Mouse (Mus musculus): ENCODE data around the gene Padi4.

Padi4 gene

GRCm38 (mm10) chr4:140788264-140788663 is 14.2 kb upstream of the Padi4 start:
- no peak for DNase-seq (ENCODE audit: low read depth, low spot score)

GRCm38 (mm10) chr4:140787414-140787813 is 13.4 kb upstream of the Padi4 start:
- DNase-seq (ENCODE audit: low read depth, low spot score) = no peak

GRCm38 (mm10) chr4:140785217-140785616 is 11.2 kb upstream of the Padi4 start:
- no peak for DNase-seq (ENCODE audit: low read depth, low spot score)

GRCm38 (mm10) chr4:140784292-140784945 is 10.4 kb upstream of the Padi4 start:
- DNase-seq (ENCODE audit: low read depth, low spot score) = no peak

GRCm38 (mm10) chr4:140782821-140783220 is 8.8 kb upstream of the Padi4 start:
- no peak for DNase-seq (ENCODE audit: low read depth, low spot score)

- no peak for DNase-seq (ENCODE audit: low read depth, low spot score)
These were observed 6.5 kb upstream of the Padi4 start for GRCm38 (mm10) chr4:140780507-140780906.

GRCm38 (mm10) chr4:140779803-140780397 is 5.9 kb upstream of the Padi4 start:
- DNase-seq (ENCODE audit: low read depth, low spot score) = no peak

- peak; percentile 12 for DNase-seq (ENCODE audit: low read depth, low spot score)
These were observed 2.6 kb upstream of the Padi4 start for GRCm38 (mm10) chr4:140776623-140777022.

- peak; percentile 12 for DNase-seq (ENCODE audit: low read depth, low spot score)
These were observed 1.8 kb upstream of the Padi4 start for GRCm38 (mm10) chr4:140775876-140776275.

GRCm38 (mm10) chr4:140774893-140775292 is 857 bp upstream of the Padi4 start:
- no peak for DNase-seq (ENCODE audit: low read depth, low spot score)

- DNase-seq (ENCODE audit: low read depth, low spot score) = no peak
These were observed 2.9 kb downstream of the Padi4 start for GRCm38 (mm10) chr4:140771091-140771490.

- DNase-seq (ENCODE audit: low read depth, low spot score) = no peak
These were observed 3.6 kb downstream of the Padi4 start for GRCm38 (mm10) chr4:140770433-140770832.

GRCm38 (mm10) chr4:140768973-140769372 is 5.1 kb downstream of the Padi4 start:
- no peak for DNase-seq (ENCODE audit: low read depth, low spot score)

GRCm38 (mm10) chr4:140765936-140766335 is 8.1 kb downstream of the Padi4 start:
- DNase-seq (ENCODE audit: low read depth, low spot score) = no peak

- peak; percentile 78 for DNase-seq (ENCODE audit: low read depth, low spot score)
These were observed 10.9 kb downstream of the Padi4 start for GRCm38 (mm10) chr4:140763158-140763557.

GRCm38 (mm10) chr4:140761601-140762000 is 12.4 kb downstream of the Padi4 start:
- no peak for DNase-seq (ENCODE audit: low read depth, low spot score)

- no peak for DNase-seq (ENCODE audit: low read depth, low spot score)
These were observed 18.2 kb downstream of the Padi4 start for GRCm38 (mm10) chr4:140755811-140756210.

- peak; percentile 22 for DNase-seq (ENCODE audit: low read depth, low spot score)
These were observed 20.7 kb downstream of the Padi4 start for GRCm38 (mm10) chr4:140753366-140753765.

- peak; percentile 78 for DNase-seq (ENCODE audit: low read depth, low spot score)
These were observed 23.7 kb downstream of the Padi4 start for GRCm38 (mm10) chr4:140750328-140750727.

GRCm38 (mm10) chr4:140747978-140748377 is 26.1 kb downstream of the Padi4 start:
- no peak for DNase-seq (ENCODE audit: low read depth, low spot score)

GRCm38 (mm10) chr4:140744654-140745053 is 29.4 kb downstream of the Padi4 start:
- DNase-seq (ENCODE audit: low read depth, low spot score) = peak; percentile 71

- no peak for DNase-seq (ENCODE audit: low read depth, low spot score)
These were observed 30.9 kb downstream of the Padi4 start for GRCm38 (mm10) chr4:140743086-140743485.

GRCm38 (mm10) chr4:140742543-140742942 is 31.5 kb downstream of the Padi4 start, which contains the start of gene Padi6:
TSS of gene Padi6 (minus strand) at chr4:140742643.
- DNase-seq (ENCODE audit: low read depth, low spot score) = no peak
